Mouse (Mus musculus): Measurements from ENCODE around the gene Mrps25. TPM values are rescaled to one million over a fixed set of nuclear protein-coding genes. Genes with fewer than 3 reads are reported as not detected.

The Mrps25 gene
- total RNA-seq (2021), result 10 to 100 TPM; 35.2 to 37.3 TPM

- intact Hi-C loops (cut with DNase I), result no loop called here
- peak; percentile 74 for DNase-seq
Observed at GRCm38 (mm10) chr6:92183621-92184131, at the start of gene Mrps25. Mrps25 (minus strand) TSS chr6:92184033.

- intact Hi-C loops (cut with DNase I), result no loop called here
Observed at GRCm38 (mm10) chr6:92231762-92232161, 47.9 kb upstream of the Mrps25 start.

GRCm38 (mm10) chr6:92231356-92231755, 47.5 kb upstream of the Mrps25 start:
- intact Hi-C loops (cut with DNase I), result no loop called here
- no peak for DNase-seq

More at GRCm38 (mm10) chr6:92231762-92232161, 47.9 kb upstream of the Mrps25 start:
- DNase-seq, result no peak

- intact Hi-C loops (cut with DNase I), result no loop called here
- DNase-seq, result no peak
Observed at GRCm38 (mm10) chr6:92229586-92229985, 45.8 kb upstream of the Mrps25 start.

- intact Hi-C loops (cut with DNase I), result no loop called here
- no peak for DNase-seq
Observed at GRCm38 (mm10) chr6:92229103-92229502, 45.3 kb upstream of the Mrps25 start.

- DNase-seq, result no peak
- intact Hi-C loops (cut with DNase I), result no loop called here
Observed at GRCm38 (mm10) chr6:92224981-92225380, 41.1 kb upstream of the Mrps25 start.

GRCm38 (mm10) chr6:92222021-92222420, 38.2 kb upstream of the Mrps25 start:
- DNase-seq, result no peak
- intact Hi-C loops (cut with DNase I), result no loop called here

GRCm38 (mm10) chr6:92221604-92222003, 37.8 kb upstream of the Mrps25 start:
- intact Hi-C loops (cut with DNase I), result no loop called here
- DNase-seq, result no peak

- intact Hi-C loops (cut with DNase I), result loop anchor here (2.0 kb wide), 1 partner anchor 49 kb away; no protein-coding TSS in a partner anchor
- peak; percentile 43 for DNase-seq
Observed at GRCm38 (mm10) chr6:92219445-92219844, 35.6 kb upstream of the Mrps25 start.

- DNase-seq, result peak; percentile 91
- intact Hi-C loops (cut with DNase I), result no loop called here
Observed at GRCm38 (mm10) chr6:92214773-92215449, 31.1 kb upstream of the Mrps25 start, which contains the start of gene Rbsn. Rbsn (minus strand) TSS chr6:92214925.

GRCm38 (mm10) chr6:92214055-92214772, 30.4 kb upstream of the Mrps25 start:
- intact Hi-C loops (cut with DNase I), result no loop called here
- DNase-seq, result no peak

GRCm38 (mm10) chr6:92199414-92199813, 15.6 kb upstream of the Mrps25 start:
- no peak for DNase-seq
- intact Hi-C loops (cut with DNase I), result no loop called here

GRCm38 (mm10) chr6:92184178-92184577, 345 bp upstream of the Mrps25 start:
- intact Hi-C loops (cut with DNase I), result no loop called here
- DNase-seq, result no peak

GRCm38 (mm10) chr6:92176450-92176849, 7.4 kb downstream of the Mrps25 start:
- no peak for DNase-seq
- intact Hi-C loops (cut with DNase I), result no loop called here

GRCm38 (mm10) chr6:92162724-92163123, 21.1 kb downstream of the Mrps25 start:
- intact Hi-C loops (cut with DNase I), result no loop called here

GRCm38 (mm10) chr6:92158801-92159200, 25.0 kb downstream of the Mrps25 start:
- DNase-seq, result no peak
- intact Hi-C loops (cut with DNase I), result no loop called here

More at GRCm38 (mm10) chr6:92162724-92163123, 21.1 kb downstream of the Mrps25 start:
- no peak for DNase-seq

GRCm38 (mm10) chr6:92153774-92154173, 30.1 kb downstream of the Mrps25 start:
- no peak for DNase-seq
- intact Hi-C loops (cut with DNase I), result no loop called here

- intact Hi-C loops (cut with DNase I), result no loop called here
- no peak for DNase-seq
Observed at GRCm38 (mm10) chr6:92145881-92146280, 38.0 kb downstream of the Mrps25 start.

- intact Hi-C loops (cut with DNase I), result no loop called here
- DNase-seq, result no peak
Observed at GRCm38 (mm10) chr6:92136356-92136755, 47.5 kb downstream of the Mrps25 start.

- no peak for DNase-seq
- intact Hi-C loops (cut with DNase I), result no loop called here
Observed at GRCm38 (mm10) chr6:92133617-92134016, 50.2 kb downstream of the Mrps25 start.

- intact Hi-C loops (cut with DNase I), result no loop called here
- DNase-seq, result no peak
Observed at GRCm38 (mm10) chr6:92132021-92132911, 51.6 kb downstream of the Mrps25 start.
